Mouse (Mus musculus): ENCODE measurements around the gene Tmcc2. TPM values are rescaled to one million over a fixed set of nuclear protein-coding genes. Genes with fewer than 3 reads are reported as not detected.

The Tmcc2 gene
- polyA plus RNA-seq, 1 experiment from 2014 or later = 37.2 TPM

DNA sequence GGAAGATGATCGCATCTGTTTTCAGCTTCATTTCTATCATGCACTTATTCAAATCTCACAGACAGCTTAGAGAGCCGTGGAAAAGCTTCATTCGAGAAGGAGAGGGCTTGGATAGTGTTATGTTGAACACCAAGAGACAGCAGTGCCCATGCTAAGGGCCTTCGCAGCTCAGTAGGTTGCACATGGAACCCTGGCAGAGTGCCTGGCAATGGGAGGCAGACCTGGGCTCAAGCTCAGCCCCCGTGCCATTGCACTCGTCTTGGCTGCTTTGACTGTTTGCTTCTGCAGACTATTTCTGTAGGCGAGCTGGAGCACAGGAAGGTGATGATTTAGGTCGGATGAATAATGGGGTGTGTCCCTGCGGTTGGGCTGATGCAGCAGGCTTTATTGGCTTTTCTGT, 40.6 kb upstream of the Tmcc2 start:
- DNase-seq (ENCODE audit: low spot score) = peak; percentile 16

DNA sequence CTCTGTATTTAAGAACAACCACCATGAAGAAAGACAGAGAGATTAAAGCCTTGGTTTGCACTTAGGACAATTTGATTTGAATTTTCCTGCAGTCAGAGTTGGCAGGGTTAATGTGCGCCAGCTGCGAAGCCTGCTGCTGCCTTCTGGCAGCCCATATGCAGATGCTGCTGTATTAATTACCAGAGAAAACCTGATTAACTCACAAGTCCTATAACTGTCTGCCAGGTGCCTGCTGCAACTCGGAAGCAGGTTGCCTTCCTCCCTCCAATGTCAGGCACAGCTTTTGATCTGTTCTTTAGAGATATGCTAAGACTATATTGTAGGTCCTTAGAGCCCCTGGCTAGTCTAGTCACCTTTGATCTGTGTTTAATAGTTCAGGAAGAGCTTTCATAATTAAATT, 39.7 kb upstream of the Tmcc2 start:
- no peak for TF ChIP-seq EP300 (IDR thresholded peaks at IDR 0.05)
- no peak for TF ChIP-seq CTCF (IDR thresholded peaks at IDR 0.05)
- Histone ChIP-seq H3K9ac (replicated peaks; ENCODE audit: low read depth) (no peak overlapping the region), H3K36me3 (ENCODE audit: insufficient read depth, low read length) (no peaks in the 10 kb centered on the region; the same call in 1 of the 2 replicates), H3K4me2 (replicated peaks; ENCODE audit: low read depth, low read length) (no peak overlapping the region), H3K9me3 (ENCODE audit: low read length) (no peaks in the 10 kb centered on the region), H3K4me3 (ENCODE audit: low read depth, low read length) (no peak overlapping the region), H3K27me3 (replicated peaks; ENCODE audit: insufficient read depth, low read length) (no peaks in the 10 kb centered on the region), H3K27ac (ENCODE audit: low read length) (no peak overlapping the region), H3K4me1 (ENCODE audit: insufficient read depth, low read depth, low read length) (peaks cover 9% of the 10 kb centered on the region)
- ATAC-seq (no peak), DNase-seq (ENCODE audit: low spot score) (no peak)
- 72% methylated on average over 3 of the region's 3 CpGs for WGBS

More for the DNA sequence above, 40.6 kb upstream of the Tmcc2 start:
- no peak overlapping the region for H3K4me2 ChIP-seq (replicated peaks; ENCODE audit: low read depth, low read length)
- H3K9ac ChIP-seq (replicated peaks; ENCODE audit: low read depth) = no peak overlapping the region
- no peak for TF ChIP-seq CTCF (IDR thresholded peaks at IDR 0.05)
- TF ChIP-seq EP300 (IDR thresholded peaks at IDR 0.05) = no peak
- H3K4me3 ChIP-seq (ENCODE audit: low read depth, low read length) = no peak overlapping the region
- no peak for ATAC-seq
- WGBS = 52% methylated on average over 9 of the region's 9 CpGs
- no peak overlapping the region for H3K27ac ChIP-seq (ENCODE audit: low read length)
- no peaks in the 10 kb centered on the region; the same call in 1 of the 2 replicates for H3K36me3 ChIP-seq (ENCODE audit: insufficient read depth, low read length)
- H3K27me3 ChIP-seq (replicated peaks; ENCODE audit: insufficient read depth, low read length) = no peaks in the 10 kb centered on the region
- peaks cover 9% of the 10 kb centered on the region for H3K4me1 ChIP-seq (ENCODE audit: insufficient read depth, low read depth, low read length)
- H3K9me3 ChIP-seq (ENCODE audit: low read length) = no peaks in the 10 kb centered on the region

DNA sequence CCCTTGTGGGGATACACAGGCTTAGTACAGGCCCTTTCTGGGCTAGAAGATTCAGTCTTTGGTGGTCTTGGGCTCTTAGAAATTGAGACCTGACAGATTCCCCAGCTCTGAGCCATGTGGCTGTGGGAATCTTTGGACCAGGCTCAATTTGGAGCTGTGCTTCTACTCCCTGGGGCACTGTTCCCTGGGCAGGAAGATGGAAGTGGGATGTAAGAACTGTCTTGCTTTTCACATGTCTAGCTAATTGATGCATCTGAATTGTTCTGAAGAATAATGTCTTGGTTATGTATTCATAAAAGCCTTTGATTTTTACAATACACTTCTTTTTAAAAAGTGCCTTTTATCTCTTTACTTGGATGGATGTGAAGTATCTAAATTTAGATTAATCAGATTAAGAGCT, 34.5 kb upstream of the Tmcc2 start:
- no peaks in the 10 kb centered on the region for H3K9me3 ChIP-seq (ENCODE audit: low read length)
- no peaks in the 10 kb centered on the region for H3K36me3 ChIP-seq (ENCODE audit: insufficient read depth, low read length)
- no peaks in the 10 kb centered on the region for H3K27me3 ChIP-seq (replicated peaks; ENCODE audit: insufficient read depth, low read length)
- H3K4me1 ChIP-seq (ENCODE audit: insufficient read depth, low read depth, low read length) = no peaks in the 10 kb centered on the region
- no peak overlapping the region for H3K4me3 ChIP-seq (ENCODE audit: low read depth, low read length)
- no peak for DNase-seq (ENCODE audit: low spot score)
- no peak for ATAC-seq
- TF ChIP-seq CTCF (IDR thresholded peaks at IDR 0.05) (no peak), EP300 (IDR thresholded peaks at IDR 0.05) (no peak)
- H3K4me2 ChIP-seq (replicated peaks; ENCODE audit: low read depth, low read length) = no peak overlapping the region
- no peak overlapping the region for H3K9ac ChIP-seq (replicated peaks; ENCODE audit: low read depth)
- H3K27ac ChIP-seq (ENCODE audit: low read length) = no peak overlapping the region

DNA sequence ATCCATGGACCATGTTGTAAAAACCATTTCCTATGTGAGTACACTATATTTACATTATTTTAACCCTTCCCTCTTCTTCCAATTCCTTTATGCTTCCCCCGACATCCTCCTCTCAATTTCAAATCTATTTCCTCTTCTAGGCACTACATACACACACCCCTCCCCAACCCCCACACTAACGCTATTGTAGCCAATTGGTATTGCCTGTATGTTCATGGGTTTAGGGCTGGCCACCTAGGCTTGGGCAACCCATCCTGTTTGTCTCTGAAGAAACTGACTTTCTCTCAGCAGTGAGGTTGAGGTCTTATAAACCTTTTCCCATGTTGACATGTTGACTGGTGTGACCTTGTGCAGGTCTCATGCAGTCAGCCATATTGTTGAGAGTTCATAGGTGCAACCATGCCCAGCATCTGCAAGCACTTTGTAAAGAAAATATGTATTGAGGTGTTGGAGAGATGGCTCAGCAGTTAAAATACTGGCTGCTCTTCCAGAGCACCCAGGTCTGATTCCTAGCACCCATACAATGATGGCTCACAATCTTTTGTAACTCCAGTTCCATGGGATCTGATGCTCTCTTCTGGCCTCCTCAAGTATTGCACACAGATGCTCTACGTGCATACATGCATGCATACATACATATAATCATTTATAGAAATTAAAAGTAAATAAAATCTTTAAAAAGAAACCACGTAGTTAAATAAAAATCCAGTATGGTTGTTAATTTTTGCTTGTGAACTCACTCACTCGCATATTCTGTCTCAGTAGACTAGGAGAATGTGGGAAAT, 32.0 kb upstream of the Tmcc2 start:
- Histone ChIP-seq H3K4me2 (replicated peaks; ENCODE audit: low read depth, low read length) (no peak overlapping the region), H3K4me1 (ENCODE audit: insufficient read depth, low read depth, low read length) (peaks cover 6% of the 10 kb centered on the region), H3K36me3 (ENCODE audit: insufficient read depth, low read length) (no peaks in the 10 kb centered on the region), H3K27ac (ENCODE audit: low read length) (no peak overlapping the region), H3K9me3 (ENCODE audit: low read length) (no peaks in the 10 kb centered on the region), H3K9ac (replicated peaks; ENCODE audit: low read depth) (no peak overlapping the region), H3K27me3 (replicated peaks; ENCODE audit: insufficient read depth, low read length) (no peaks in the 10 kb centered on the region), H3K4me3 (ENCODE audit: low read depth, low read length) (no peak overlapping the region)
- 87% methylated on average over 5 of the region's 5 CpGs for WGBS
- TF ChIP-seq CTCF (IDR thresholded peaks at IDR 0.05) (peak; percentile 38), EP300 (IDR thresholded peaks at IDR 0.05) (no peak)
- DNase-seq (ENCODE audit: low spot score) (no peak), ATAC-seq (no peak)

DNA sequence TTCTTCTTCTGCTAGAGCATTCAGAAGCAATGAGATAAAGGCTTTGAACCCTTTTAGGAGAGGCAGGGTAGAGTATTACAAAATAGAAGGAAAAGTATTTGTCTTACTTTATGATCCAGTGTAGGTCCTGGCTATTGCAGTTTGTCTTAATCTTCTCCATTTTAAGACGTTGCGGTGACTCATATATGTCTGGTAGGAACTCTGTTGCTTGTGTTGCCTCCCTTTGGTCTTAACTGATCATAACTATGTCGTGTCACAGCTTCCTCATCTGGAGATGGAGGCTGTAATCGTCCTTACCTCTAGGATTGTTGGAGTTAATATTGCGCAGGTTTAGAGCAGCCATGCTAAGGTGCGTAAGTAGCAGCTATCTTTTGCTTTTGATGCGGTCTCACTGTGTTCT, 29.6 kb upstream of the Tmcc2 start:
- WGBS = 86% methylated on average over 7 of the region's 7 CpGs
- Histone ChIP-seq H3K4me1 (ENCODE audit: insufficient read depth, low read depth, low read length) (peaks cover 8% of the 10 kb centered on the region), H3K4me3 (ENCODE audit: low read depth, low read length) (no peak overlapping the region), H3K9ac (replicated peaks; ENCODE audit: low read depth) (no peak overlapping the region), H3K27me3 (replicated peaks; ENCODE audit: insufficient read depth, low read length) (no peaks in the 10 kb centered on the region), H3K4me2 (replicated peaks; ENCODE audit: low read depth, low read length) (no peak overlapping the region), H3K9me3 (ENCODE audit: low read length) (no peaks in the 10 kb centered on the region), H3K27ac (ENCODE audit: low read length) (no peak overlapping the region), H3K36me3 (ENCODE audit: insufficient read depth, low read length) (no peaks in the 10 kb centered on the region)
- TF ChIP-seq EP300 (IDR thresholded peaks at IDR 0.05) = no peak
- no peak for TF ChIP-seq CTCF (IDR thresholded peaks at IDR 0.05)
- ATAC-seq (no peak), DNase-seq (ENCODE audit: low spot score) (peak; percentile 13)

DNA sequence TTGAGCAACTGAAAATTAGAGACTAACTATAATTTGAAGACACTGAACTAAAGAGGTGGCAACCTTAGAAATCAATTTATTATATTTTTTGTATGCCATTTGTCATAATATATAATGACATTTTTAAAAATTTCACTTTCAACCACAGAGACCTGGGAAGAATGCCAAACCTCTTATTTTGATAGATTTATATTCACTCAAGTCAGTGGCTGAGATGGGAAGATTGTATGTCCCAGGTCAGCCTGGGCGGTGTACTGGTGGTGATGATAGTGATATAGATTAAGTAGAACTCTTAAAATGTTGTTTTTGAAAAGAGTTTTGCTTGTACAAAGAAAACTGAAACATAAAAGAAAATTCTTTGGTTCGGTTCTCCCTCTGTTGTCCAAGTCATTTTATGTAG, 29.1 kb upstream of the Tmcc2 start:
- DNase-seq (ENCODE audit: low spot score) = no peak
- Histone ChIP-seq H3K9me3 (ENCODE audit: low read length) (no peaks in the 10 kb centered on the region), H3K9ac (replicated peaks; ENCODE audit: low read depth) (no peak overlapping the region), H3K36me3 (ENCODE audit: insufficient read depth, low read length) (no peaks in the 10 kb centered on the region), H3K4me3 (ENCODE audit: low read depth, low read length) (no peak overlapping the region), H3K4me2 (replicated peaks; ENCODE audit: low read depth, low read length) (no peak overlapping the region), H3K27me3 (replicated peaks; ENCODE audit: insufficient read depth, low read length) (no peaks in the 10 kb centered on the region), H3K27ac (ENCODE audit: low read length) (no peak overlapping the region), H3K4me1 (ENCODE audit: insufficient read depth, low read depth, low read length) (peaks cover 8% of the 10 kb centered on the region)
- no peak for ATAC-seq
- TF ChIP-seq EP300 (IDR thresholded peaks at IDR 0.05) = no peak
- no peak for TF ChIP-seq CTCF (IDR thresholded peaks at IDR 0.05)
- WGBS = 56% methylated on average over 2 of the region's 2 CpGs

All from lung, postnatal 0 days (tissue).